Mouse (Mus musculus) CH12.LX (cell line): ENCODE measurements at regions not wholly inside any gene's neighbourhood (a gene's known extent, or its start where the extent isn't known, plus 50 kb on each side); places are given as distances from the start of the nearest gene placed in this dataset.

Experiments
- DNase-seq: peaks from one replicate; pipeline ENCODE4 v3.0.0-alpha.2; 2013; ENCODE audit errors: extremely low read depth
- H3K27ac ChIP-seq: 2 replicates; pipeline ENCODE4 v1.5.1; 2012; ENCODE audit warnings: low read depth, mild to moderate bottlenecking, control low read depth, moderate library complexity; ENCODE audit not compliant: insufficient read depth
- H3K27me3 ChIP-seq: replicated peaks from 2 replicates; pipeline ENCODE3; 2012; ENCODE audit warnings: inconsistent platforms
- H3K36me3 ChIP-seq, 2 experiments: replicated peaks in 1 of 2; 2 replicates each; pipeline versions ENCODE3 to v1.6.1; 2012; ENCODE audit warnings: inconsistent platforms in 1 of 2, low read length in 1 of 2, mild to moderate bottlenecking in 1 of 2, mixed read lengths in 1 of 2, moderate library complexity in 1 of 2; ENCODE audit not compliant: control insufficient read depth in 1 of 2, insufficient read depth in 1 of 2
- H3K4me1 ChIP-seq, 2 experiments: 2 replicates each; pipeline ENCODE4 v1.6.1; 2012; ENCODE audit warnings: inconsistent platforms in 1 of 2, moderate library complexity in 1 of 2; ENCODE audit not compliant: insufficient read depth in 2 of 2, control insufficient read depth in 1 of 2
- H3K4me2 ChIP-seq: 2 replicates; pipeline ENCODE4 v1.6.1; 2012; ENCODE audit warnings: low read depth, mild to moderate bottlenecking, control low read depth; ENCODE audit not compliant: poor library complexity, insufficient read depth, severe bottlenecking
- H3K4me3 ChIP-seq, 3 experiments: fragments of 150-350 bp in 1 of 3; sonication (generic) in 1 of 3; replicated peaks in 1 of 3; 2 replicates each; pipeline versions ENCODE3 to v1.5.1; 2011 to 2012; ENCODE audit warnings: low read depth in 2 of 3, low read length in 2 of 3, mild to moderate bottlenecking in 2 of 3, moderate library complexity in 2 of 3, control low read depth in 1 of 3, improper control_type of control experiment in 1 of 3, inconsistent platforms in 1 of 3, mixed read lengths in 1 of 3; ENCODE audit not compliant: poor library complexity in 1 of 3
- H3K79me2 ChIP-seq: replicated peaks from 2 replicates; pipeline ENCODE4 v1.6.1; 2012; ENCODE audit warnings: mild to moderate bottlenecking, moderate library complexity; ENCODE audit not compliant: control insufficient read depth, poor library complexity, insufficient read depth, severe bottlenecking; ENCODE audit errors: extremely low read depth
- H3K9ac ChIP-seq: 2 replicates; pipeline ENCODE4 v1.6.1; 2012; ENCODE audit warnings: low read depth, mild to moderate bottlenecking, control low read depth, moderate library complexity; ENCODE audit not compliant: insufficient read depth
- H3K9me3 ChIP-seq: replicated peaks from 2 replicates; pipeline ENCODE3; 2012; ENCODE audit warnings: low read length, inconsistent platforms, mixed read lengths
- ELF1 ChIP-seq: IDR thresholded peaks from 2 replicates; pipeline ENCODE4 v1.6.1; 2014; ENCODE audit warnings: low read depth, mild to moderate bottlenecking, inconsistent platforms, low read length, improper control_type of control experiment
- EP300 ChIP-seq: IDR thresholded peaks from 2 replicates; pipeline ENCODE4 v1.6.1; 2011; ENCODE audit warnings: low read length, improper control_type of control experiment
- GABPA ChIP-seq: IDR thresholded peaks from 2 replicates; pipeline ENCODE4 v1.6.1; 2012; ENCODE audit warnings: low read depth, low read length, improper control_type of control experiment, inconsistent platforms; ENCODE audit not compliant: insufficient replicate concordance
- HCFC1 ChIP-seq: IDR thresholded peaks from 2 replicates; pipeline ENCODE4 v1.6.1; 2012; ENCODE audit warnings: low read depth, mild to moderate bottlenecking, inconsistent platforms, low read length, improper control_type of control experiment
- JUND ChIP-seq: conservative IDR thresholded peaks from 2 replicates; pipeline ENCODE4 v1.6.1; 2011; ENCODE audit warnings: low read depth, low read length, improper control_type of control experiment
- KAT2A ChIP-seq: IDR thresholded peaks from 2 replicates; pipeline ENCODE4 v1.6.1; 2012; ENCODE audit warnings: low read length, improper control_type of control experiment, inconsistent platforms; ENCODE audit not compliant: insufficient replicate concordance
- MAFK ChIP-seq: IDR thresholded peaks from 2 replicates; pipeline ENCODE4 v1.6.1; 2011; ENCODE audit warnings: low read length, improper control_type of control experiment; ENCODE audit not compliant: insufficient replicate concordance
- MAX ChIP-seq: IDR thresholded peaks from 2 replicates; pipeline ENCODE4 v1.6.1; 2011; ENCODE audit warnings: low read length, improper control_type of control experiment
- MAZ ChIP-seq: IDR thresholded peaks from 2 replicates; pipeline ENCODE4 v1.6.1; 2012; ENCODE audit warnings: low read depth, mild to moderate bottlenecking, inconsistent platforms, low read length, improper control_type of control experiment, moderate library complexity
- NELFE ChIP-seq: IDR thresholded peaks from 2 replicates; pipeline ENCODE4 v1.6.1; 2011; ENCODE audit warnings: low read depth, low read length, improper control_type of control experiment
- NRF1 ChIP-seq: IDR thresholded peaks from 2 replicates; pipeline ENCODE4 v1.6.1; 2014; ENCODE audit warnings: low read depth, mild to moderate bottlenecking, inconsistent platforms, low read length, improper control_type of control experiment, moderate library complexity
- POLR2A ChIP-seq: IDR thresholded peaks from 2 replicates; pipeline ENCODE4 v1.6.1; 2011; ENCODE audit warnings: low read depth, mild to moderate bottlenecking, improper control_type of control experiment, low read length
- POLR2AphosphoS2 ChIP-seq: IDR thresholded peaks from 2 replicates; pipeline ENCODE4 v1.6.1; 2011; ENCODE audit warnings: low read depth, low read length, improper control_type of control experiment
- RCOR1 ChIP-seq: conservative IDR thresholded peaks from 2 replicates; pipeline ENCODE4 v1.6.1; 2012; ENCODE audit warnings: low read depth, mild to moderate bottlenecking, inconsistent platforms, low read length, improper control_type of control experiment
- SIN3A ChIP-seq: IDR thresholded peaks from 2 replicates; pipeline ENCODE4 v1.6.1; 2012; ENCODE audit warnings: low read length, improper control_type of control experiment, inconsistent platforms
- TBP ChIP-seq: conservative IDR thresholded peaks from 2 replicates; pipeline ENCODE4 v1.6.1; 2011; ENCODE audit warnings: low read depth, low read length, improper control_type of control experiment
- TCF12 ChIP-seq: IDR thresholded peaks from 2 replicates; pipeline ENCODE4 v1.6.1; 2014; ENCODE audit warnings: low read depth, mild to moderate bottlenecking, inconsistent platforms, low read length, improper control_type of control experiment
- UBTF ChIP-seq: IDR thresholded peaks from 2 replicates; pipeline ENCODE4 v1.6.1; 2012; ENCODE audit warnings: low read depth, mild to moderate bottlenecking, inconsistent platforms, low read length, improper control_type of control experiment, moderate library complexity
- USF2 ChIP-seq: conservative IDR thresholded peaks from 2 replicates; pipeline ENCODE4 v1.6.1; 2011; ENCODE audit warnings: low read depth, low read length, improper control_type of control experiment
- ZC3H11A ChIP-seq: IDR thresholded peaks from 2 replicates; pipeline ENCODE4 v1.6.1; 2012; ENCODE audit warnings: low read depth, mild to moderate bottlenecking, inconsistent platforms, low read length, improper control_type of control experiment
- ZKSCAN1 ChIP-seq: IDR thresholded peaks from 2 replicates; pipeline ENCODE4 v1.6.1; 2012; ENCODE audit warnings: low read depth, inconsistent platforms, low read length, improper control_type of control experiment, borderline replicate concordance
- dilution Hi-C: fragments of 300-500 bp; cut with MboI; formaldehyde crosslinking; loops from 2 replicates; pipeline ENCODE4 v1.14.3; 2020; ENCODE audit warnings: low sequenced_read_pairs; ENCODE audit not compliant: extremely low pct_unique_long_range_greater_than_20kb, extremely low pct_ligation_motif_present
- in situ Hi-C: fragments of 300-500 bp; cut with MboI; formaldehyde crosslinking; loops from 3 replicates; pipeline ENCODE4 v1.14.3; 2019; ENCODE audit warnings: low sequenced_read_pairs, low pct_ligation_motif_present, low pct_unique_long_range_greater_than_20kb, mixed read lengths

GRCm38 (mm10) chr13:43995623-43996022 lies 211.0 kb downstream of the Cd83 start:
- Histone ChIP-seq H3K4me3 (no peak overlapping the region), H3K4me2 (no peak overlapping the region), H3K36me3 (no peaks in the 10 kb centered on the region), H3K27ac (no peak overlapping the region), H3K9ac (no peak overlapping the region), H3K27me3 (no peaks in the 10 kb centered on the region), H3K9me3 (no peaks in the 10 kb centered on the region), H3K4me1 (peaks cover 0 to 9% of the 10 kb centered on the region in 2 experiments; a peak in 2 of 4 replicates), H3K79me2 (no peaks in the 10 kb centered on the region)
- dilution Hi-C loops: no loop called here
- in situ Hi-C loops: no loop called here
- no peak for DNase-seq
- TF ChIP-seq TCF12 (no peak), USF2 (no peak), MAFK (no peak), SIN3A (no peak), HCFC1 (no peak), GABPA (no peak), UBTF (no peak), NELFE (no peak), MAZ (no peak), MAX (no peak), JUND (no peak), KAT2A (no peak), EP300 (no peak), TBP (no peak)

DNA sequence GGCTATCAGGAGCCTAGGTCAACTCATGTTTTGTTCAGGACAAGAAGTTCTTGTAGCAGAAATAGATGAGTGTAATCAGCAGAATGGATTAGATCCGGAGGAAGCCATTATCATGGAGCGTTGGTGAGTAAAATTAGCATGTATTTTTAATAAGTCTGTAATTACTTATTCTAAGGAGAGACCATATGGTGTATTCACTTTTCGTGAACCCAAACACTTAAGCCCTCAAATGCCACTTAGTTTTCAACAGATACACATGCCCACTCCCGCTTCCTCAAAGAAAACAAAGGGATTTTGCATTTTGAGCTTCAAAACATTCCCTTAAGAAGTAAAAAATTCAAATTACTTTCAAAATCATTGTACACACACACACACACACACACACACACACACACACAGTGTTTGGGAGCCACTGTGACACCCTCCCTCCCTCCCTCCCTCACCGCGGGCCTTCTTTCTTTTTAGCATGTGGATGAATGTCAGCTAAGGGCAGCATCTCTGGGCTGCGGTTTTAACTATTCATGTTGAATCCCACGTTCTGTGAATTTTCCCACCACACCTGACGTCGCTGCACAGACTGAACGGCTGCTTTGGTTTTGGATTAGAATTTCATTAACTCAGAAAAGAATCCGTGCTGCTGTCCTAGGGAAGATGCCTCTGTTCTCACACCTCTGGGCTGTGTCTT lies 217.4 kb downstream of the Cd83 start:
- dilution Hi-C loops (no loop called here), in situ Hi-C loops (no loop called here)
- Histone ChIP-seq H3K4me1 (peaks cover 0 to 9% of the 10 kb centered on the region in 2 experiments; a peak in 2 of 4 replicates), H3K36me3 (no peaks in the 10 kb centered on the region), H3K27ac (no peak overlapping the region), H3K9me3 (peaks cover 6% of the 10 kb centered on the region), H3K4me3 (no peak overlapping the region), H3K27me3 (no peaks in the 10 kb centered on the region), H3K79me2 (no peaks in the 10 kb centered on the region), H3K9ac (no peak overlapping the region), H3K4me2 (no peak overlapping the region)
- no peak for TF ChIP-seq ELF1
- TF ChIP-seq POLR2AphosphoS2: no peak
- no peak for TF ChIP-seq RCOR1
- no peak for TF ChIP-seq POLR2A
- TF ChIP-seq ZKSCAN1: no peak
- no peak for TF ChIP-seq ZC3H11A
- TF ChIP-seq NRF1: no peak
- DNase-seq: no peak
